Mouse (Mus musculus): Measurements from ENCODE around the gene Sost.

GRCm38 (mm10) chr11:101943055-101943454 lies 23.8 kb downstream of the Sost start:
- TF ChIP-seq CTCF (IDR thresholded peaks at IDR 0.05; ENCODE audit: borderline replicate concordance, control insufficient read depth, extremely low read depth, insufficient read depth, low read length, poor library complexity): no peak
- no peak for TF ChIP-seq POLR2A (IDR thresholded peaks at IDR 0.05; ENCODE audit: control insufficient read depth, extremely low read depth, insufficient read depth, low read length, poor library complexity)

All from thymus, adult 2 months (tissue).